Mouse (Mus musculus): ENCODE measurements around the gene Erc2. TPM values are rescaled to one million over a fixed set of nuclear protein-coding genes. Genes with fewer than 3 reads are reported as not detected.

Gene Erc2
- polyA plus RNA-seq, 1 experiment from 2014 or later = 1.9 TPM

GRCm38 (mm10) chr14:28150942-28151341 lies 528.7 kb downstream of the Erc2 start:
- no peak for DNase-seq
- no peaks in the 10 kb centered on the region for H3K27me3 ChIP-seq (ENCODE audit: insufficient read depth, low read length)
- H3K4me2 ChIP-seq (ENCODE audit: low read depth, low read length) = no peak overlapping the region
- H3K36me3 ChIP-seq (replicated peaks; ENCODE audit: insufficient read depth, low read length) = no peaks in the 10 kb centered on the region
- no peak overlapping the region for H3K4me3 ChIP-seq (ENCODE audit: low read depth, low read length)
- no peak for ATAC-seq
- no peak overlapping the region for H3K9ac ChIP-seq (replicated peaks)
- 68% methylated on average over 3 of the region's 3 CpGs for WGBS (ENCODE audit: insufficient replicate concordance)
- no peak overlapping the region for H3K27ac ChIP-seq (ENCODE audit: low read depth)
- H3K9me3 ChIP-seq (ENCODE audit: low read length) = no peaks in the 10 kb centered on the region
- no peaks in the 10 kb centered on the region for H3K4me1 ChIP-seq (ENCODE audit: insufficient read depth)
- no peak for TF ChIP-seq EP300 (IDR thresholded peaks at IDR 0.05; ENCODE audit: low read depth)
- TF ChIP-seq CTCF (IDR thresholded peaks at IDR 0.05; ENCODE audit: low read depth) = no peak

- no peak overlapping the region for H3K27ac ChIP-seq (ENCODE audit: low read depth)
- H3K4me1 ChIP-seq (ENCODE audit: insufficient read depth) = no peaks in the 10 kb centered on the region
- H3K9me3 ChIP-seq (ENCODE audit: low read length) = no peaks in the 10 kb centered on the region
- TF ChIP-seq CTCF (IDR thresholded peaks at IDR 0.05; ENCODE audit: low read depth) (no peak), EP300 (IDR thresholded peaks at IDR 0.05; ENCODE audit: low read depth) (no peak)
- no peaks in the 10 kb centered on the region for H3K36me3 ChIP-seq (replicated peaks; ENCODE audit: insufficient read depth, low read length)
- no peak overlapping the region for H3K9ac ChIP-seq (replicated peaks)
- ATAC-seq (no peak), DNase-seq (no peak)
- H3K27me3 ChIP-seq (ENCODE audit: insufficient read depth, low read length) = no peaks in the 10 kb centered on the region
- no peak overlapping the region for H3K4me3 ChIP-seq (ENCODE audit: low read depth, low read length)
- no peak overlapping the region for H3K4me2 ChIP-seq (ENCODE audit: low read depth, low read length)
- 85% methylated on average over 4 of the region's 4 CpGs for WGBS (ENCODE audit: insufficient replicate concordance)
Measured at GRCm38 (mm10) chr14:28155706-28156105, 533.5 kb downstream of the Erc2 start.

GRCm38 (mm10) chr14:28160852-28161251 lies 538.6 kb downstream of the Erc2 start:
- DNase-seq (no peak), ATAC-seq (no peak)
- 79% methylated on average over 2 of the region's 2 CpGs for WGBS (ENCODE audit: insufficient replicate concordance)
- Histone ChIP-seq H3K36me3 (replicated peaks; ENCODE audit: insufficient read depth, low read length) (no peaks in the 10 kb centered on the region), H3K9me3 (ENCODE audit: low read length) (no peaks in the 10 kb centered on the region), H3K4me3 (ENCODE audit: low read depth, low read length) (no peak overlapping the region), H3K4me1 (ENCODE audit: insufficient read depth) (no peaks in the 10 kb centered on the region), H3K27me3 (ENCODE audit: insufficient read depth, low read length) (no peaks in the 10 kb centered on the region), H3K4me2 (ENCODE audit: low read depth, low read length) (no peak overlapping the region), H3K9ac (replicated peaks) (no peak overlapping the region), H3K27ac (ENCODE audit: low read depth) (no peak overlapping the region)
- TF ChIP-seq EP300 (IDR thresholded peaks at IDR 0.05; ENCODE audit: low read depth) = no peak
- TF ChIP-seq CTCF (IDR thresholded peaks at IDR 0.05; ENCODE audit: low read depth) = no peak

GRCm38 (mm10) chr14:28164642-28165408 lies 542.6 kb downstream of the Erc2 start:
- Histone ChIP-seq H3K36me3 (replicated peaks; ENCODE audit: insufficient read depth, low read length) (no peaks in the 10 kb centered on the region), H3K4me3 (ENCODE audit: low read depth, low read length) (no peak overlapping the region), H3K4me2 (ENCODE audit: low read depth, low read length) (no peak overlapping the region), H3K9me3 (ENCODE audit: low read length) (no peaks in the 10 kb centered on the region), H3K27ac (ENCODE audit: low read depth) (no peak overlapping the region), H3K9ac (replicated peaks) (no peak overlapping the region), H3K4me1 (ENCODE audit: insufficient read depth) (no peaks in the 10 kb centered on the region), H3K27me3 (ENCODE audit: insufficient read depth, low read length) (no peaks in the 10 kb centered on the region)
- ATAC-seq (no peak), DNase-seq (no peak)
- 57% methylated on average over 15 of the region's 15 CpGs for WGBS (ENCODE audit: insufficient replicate concordance)
- no peak for TF ChIP-seq EP300 (IDR thresholded peaks at IDR 0.05; ENCODE audit: low read depth)
- TF ChIP-seq CTCF (IDR thresholded peaks at IDR 0.05; ENCODE audit: low read depth) = no peak

- TF ChIP-seq EP300 (IDR thresholded peaks at IDR 0.05; ENCODE audit: low read depth) (no peak), CTCF (IDR thresholded peaks at IDR 0.05; ENCODE audit: low read depth) (no peak)
Measured at GRCm38 (mm10) chr14:28165621-28166211, 543.5 kb downstream of the Erc2 start.

GRCm38 (mm10) chr14:28170711-28171110 lies 548.5 kb downstream of the Erc2 start:
- no peaks in the 10 kb centered on the region for H3K4me1 ChIP-seq (ENCODE audit: insufficient read depth)
- no peak overlapping the region for H3K9ac ChIP-seq (replicated peaks)
- no peaks in the 10 kb centered on the region for H3K9me3 ChIP-seq (ENCODE audit: low read length)
- no peaks in the 10 kb centered on the region for H3K27me3 ChIP-seq (ENCODE audit: insufficient read depth, low read length)
- DNase-seq = no peak
- no peaks in the 10 kb centered on the region for H3K36me3 ChIP-seq (replicated peaks; ENCODE audit: insufficient read depth, low read length)
- no peak for TF ChIP-seq CTCF (IDR thresholded peaks at IDR 0.05; ENCODE audit: low read depth)
- no peak for TF ChIP-seq EP300 (IDR thresholded peaks at IDR 0.05; ENCODE audit: low read depth)
- ATAC-seq = no peak
- WGBS (ENCODE audit: insufficient replicate concordance) = 69% methylated on average over 4 of the region's 4 CpGs
- no peak overlapping the region for H3K27ac ChIP-seq (ENCODE audit: low read depth)
- H3K4me2 ChIP-seq (ENCODE audit: low read depth, low read length) = no peak overlapping the region
- no peak overlapping the region for H3K4me3 ChIP-seq (ENCODE audit: low read depth, low read length)

More at GRCm38 (mm10) chr14:28165621-28166211, 543.5 kb downstream of the Erc2 start:
- Histone ChIP-seq H3K27me3 (ENCODE audit: insufficient read depth, low read length) (no peaks in the 10 kb centered on the region), H3K4me3 (ENCODE audit: low read depth, low read length) (no peak overlapping the region), H3K9me3 (ENCODE audit: low read length) (no peaks in the 10 kb centered on the region), H3K9ac (replicated peaks) (no peak overlapping the region), H3K4me1 (ENCODE audit: insufficient read depth) (no peaks in the 10 kb centered on the region), H3K27ac (ENCODE audit: low read depth) (no peak overlapping the region), H3K36me3 (replicated peaks; ENCODE audit: insufficient read depth, low read length) (no peaks in the 10 kb centered on the region), H3K4me2 (ENCODE audit: low read depth, low read length) (no peak overlapping the region)
- DNase-seq = no peak
- 67% methylated on average over 5 of the region's 5 CpGs for WGBS (ENCODE audit: insufficient replicate concordance)
- no peak for ATAC-seq

All from liver, postnatal 0 days (tissue).